Mouse (Mus musculus) liver, postnatal 0 days (tissue): Measurements from ENCODE around the gene Gm13283. TPM values are rescaled to one million over a fixed set of nuclear protein-coding genes. Genes with fewer than 3 reads are reported as not detected.
"Not testable (repeated sequence)": the region's sequence is repeated elsewhere in the genome, so short reads cannot be mapped to it uniquely, and the experiment has no call there.

ENCODE experiments used
- ATAC-seq: fragments of 200-750 bp; cut with Nextera tagmentation; 2 replicates; pipeline ENCODE4 v1.8.0; 2017; ENCODE audit warnings: mild to moderate bottlenecking, moderate library complexity
- DNase-seq: peaks from one replicate; pipeline ENCODE4 v3.0.0-alpha.2; 2016
- H3K27ac ChIP-seq: fragments of 300-500 bp; sonication (generic); 2 replicates; pipeline ENCODE4 v1.5.1; 2014; ENCODE audit warnings: antibody characterized with exemption, moderate library complexity, mild to moderate bottlenecking, low read depth
- H3K27me3 ChIP-seq: fragments of 300-500 bp; sonication (generic); 2 replicates; pipeline ENCODE4 v1.6.1; 2014; ENCODE audit warnings: low read length, control low read depth, mixed read lengths; ENCODE audit not compliant: insufficient read depth
- H3K36me3 ChIP-seq: fragments of 300-500 bp; sonication (generic); replicated peaks from 2 replicates; pipeline ENCODE4 v1.6.1; 2014; ENCODE audit warnings: mild to moderate bottlenecking, control low read depth, low read length, moderate library complexity, mixed read lengths; ENCODE audit not compliant: insufficient read depth
- H3K4me1 ChIP-seq: fragments of 300-500 bp; sonication (generic); 2 replicates; pipeline ENCODE4 v1.6.1; 2014; ENCODE audit warnings: antibody characterized with exemption, mild to moderate bottlenecking, control low read depth; ENCODE audit not compliant: insufficient read depth
- H3K4me2 ChIP-seq: fragments of 300-500 bp; sonication (generic); 2 replicates; pipeline ENCODE4 v1.6.1; 2014; ENCODE audit warnings: low read depth, mild to moderate bottlenecking, low read length, moderate library complexity, mixed read lengths
- H3K4me3 ChIP-seq: fragments of 300-500 bp; sonication (generic); 2 replicates; pipeline ENCODE4 v1.5.1; 2014; ENCODE audit warnings: low read depth, low read length
- H3K9ac ChIP-seq: fragments of 300-500 bp; sonication (generic); replicated peaks from 2 replicates; pipeline ENCODE4 v1.6.1; 2014; ENCODE audit warnings: mild to moderate bottlenecking, moderate library complexity
- H3K9me3 ChIP-seq: fragments of 300-500 bp; sonication (generic); 2 replicates; pipeline ENCODE4 v1.6.1; 2016; ENCODE audit warnings: mild to moderate bottlenecking, control low read depth, low read length, mixed read lengths
- CTCF ChIP-seq: sonication (generic); IDR thresholded peaks from 2 replicates; pipeline ENCODE4 v1.5.1; 2016; ENCODE audit warnings: antibody characterized with exemption, low read depth
- WGBS: fragments of 180-500 bp; shearing (Covaris S2); extraction: QIAGEN DNeasy Blood & Tissue Kit; methylation state at CpG from one replicate; pipeline ENCODE4 v1.1.7; 2014; ENCODE audit not compliant: insufficient replicate concordance; 5-methylcytosine and 5-hydroxymethylcytosine counted together
- polyA plus RNA-seq: library from polyadenylated mRNA; unstranded; fragments of >200 nt; fragmentation: Nextera tagmentation; extraction: Ambion mirVana; gene quantifications from 2 replicates; pipeline ENCODE4 v1.2.1, GENCODE M21; 2015

Gene Gm13283
- polyA plus RNA-seq, 1 experiment from 2014 or later = not detected

GRCm38 (mm10) chr4:88760431-88760830, 512 bp downstream of the Gm13283 start:
- H3K4me2 ChIP-seq = peak overlapping the region; percentile 57
- DNase-seq = peak; percentile 73
- not testable (repeated sequence) for H3K9me3 ChIP-seq, H3K9ac ChIP-seq, H3K27me3 ChIP-seq, H3K4me1 ChIP-seq, H3K36me3 ChIP-seq, ATAC-seq
- WGBS = 0% methylated on average over 16 of the region's 28 CpGs
- H3K4me3 ChIP-seq = peak overlapping the region; percentile 39
- peak; percentile 69 for TF ChIP-seq CTCF
- peak overlapping the region; percentile 66 for H3K27ac ChIP-seq

GRCm38 (mm10) chr4:88761776-88762175, 1.9 kb downstream of the Gm13283 start:
- WGBS = 64% methylated on average over 6 of the region's 8 CpGs
- H3K9ac ChIP-seq, DNase-seq, H3K4me1 ChIP-seq, H3K36me3 ChIP-seq, H3K9me3 ChIP-seq, H3K27ac ChIP-seq, ATAC-seq, H3K27me3 ChIP-seq, H3K4me2 ChIP-seq, H3K4me3 ChIP-seq: not testable (repeated sequence)

GRCm38 (mm10) chr4:88762341-88762740, 2.4 kb downstream of the Gm13283 start:
- H3K9me3 ChIP-seq, H3K4me2 ChIP-seq, H3K9ac ChIP-seq, H3K4me3 ChIP-seq, H3K27me3 ChIP-seq, H3K36me3 ChIP-seq, ATAC-seq, H3K4me1 ChIP-seq, DNase-seq, H3K27ac ChIP-seq: not testable (repeated sequence)
- WGBS = 49% methylated on average over 8 of the region's 9 CpGs

GRCm38 (mm10) chr4:88763384-88764018, 3.6 kb downstream of the Gm13283 start:
- peak overlapping the region; percentile 51 for H3K4me2 ChIP-seq
- TF ChIP-seq CTCF = peak; percentile 67
- not testable (repeated sequence) for H3K36me3 ChIP-seq, H3K27me3 ChIP-seq, ATAC-seq, H3K9me3 ChIP-seq, H3K4me1 ChIP-seq
- peak overlapping the region; percentile 51; the same call in 1 of the 2 replicates for H3K27ac ChIP-seq
- DNase-seq = peak; percentile 64
- peak overlapping the region; percentile 34; the same call in 1 of the 2 replicates for H3K9ac ChIP-seq
- WGBS = 6% methylated on average over 20 of the region's 42 CpGs
- peak overlapping the region; percentile 26; the same call in 1 of the 2 replicates for H3K4me3 ChIP-seq

- DNase-seq, H3K9ac ChIP-seq, ATAC-seq, H3K9me3 ChIP-seq, H3K36me3 ChIP-seq, H3K27me3 ChIP-seq, H3K4me2 ChIP-seq, H3K4me3 ChIP-seq, H3K4me1 ChIP-seq, H3K27ac ChIP-seq: not testable (repeated sequence)
- no CpG with 5 or more reads among the region's 32 CpGs for WGBS
Observed at GRCm38 (mm10) chr4:88773534-88773933, 13.6 kb downstream of the Gm13283 start, which contains the start of gene Gm13290. Gene Gm13290 (plus strand): TSS chr4:88773834.

- ATAC-seq = not testable (repeated sequence)
- no CpG with 5 or more reads among the region's 29 CpGs for WGBS
Observed at GRCm38 (mm10) chr4:88776622-88777021, 16.7 kb downstream of the Gm13283 start, which contains the start of gene Gm13289. Gene Gm13289 (plus strand): TSS chr4:88776922.

GRCm38 (mm10) chr4:88779550-88779949, 19.6 kb downstream of the Gm13283 start, which contains the start of gene Gm13272:
Gene Gm13272 (plus strand): TSS chr4:88779850.
- not testable (repeated sequence) for H3K4me1 ChIP-seq, DNase-seq, H3K4me3 ChIP-seq, H3K27me3 ChIP-seq, H3K36me3 ChIP-seq, H3K4me2 ChIP-seq, H3K9ac ChIP-seq, H3K27ac ChIP-seq, ATAC-seq, H3K9me3 ChIP-seq
- no CpG with 5 or more reads among the region's 29 CpGs for WGBS

More at GRCm38 (mm10) chr4:88776622-88777021, 16.7 kb downstream of the Gm13283 start, which contains the start of gene Gm13289:
- not testable (repeated sequence) for H3K36me3 ChIP-seq, H3K9me3 ChIP-seq, H3K4me1 ChIP-seq, H3K27me3 ChIP-seq, H3K27ac ChIP-seq, H3K4me3 ChIP-seq, H3K4me2 ChIP-seq, DNase-seq, H3K9ac ChIP-seq

- H3K9ac ChIP-seq, ATAC-seq, DNase-seq, H3K27me3 ChIP-seq, H3K36me3 ChIP-seq, H3K4me3 ChIP-seq, H3K27ac ChIP-seq, H3K9me3 ChIP-seq, H3K4me1 ChIP-seq, H3K4me2 ChIP-seq: not testable (repeated sequence)
- 47% methylated on average over 11 of the region's 18 CpGs for WGBS
Observed at GRCm38 (mm10) chr4:88780320-88780719, 20.4 kb downstream of the Gm13283 start.

- H3K9ac ChIP-seq, H3K36me3 ChIP-seq, H3K9me3 ChIP-seq, H3K27me3 ChIP-seq, H3K4me2 ChIP-seq, DNase-seq, H3K4me1 ChIP-seq, ATAC-seq: not testable (repeated sequence)
- WGBS = 0% methylated on average over 1 of the region's 7 CpGs
- peak within 1 kb of the TSS; percentile 39; the same call in 1 of the 2 replicates for H3K27ac ChIP-seq
- H3K4me3 ChIP-seq = 0 out of 2 replicates have a peak within 1 kb of the TSS, but pooled peaks have one; percentile 19
Observed at GRCm38 (mm10) chr4:88781831-88782230, 21.9 kb downstream of the Gm13283 start, which contains the start of gene Ifnz. Gene Ifnz (plus strand): TSS chr4:88782131.
